Mouse (Mus musculus): ENCODE results near the gene Myh3.

- TF ChIP-seq CTCF (IDR thresholded peaks at IDR 0.05; ENCODE audit: extremely low read depth, insufficient read depth, insufficient read length, insufficient replicate concordance) (no peak), POLR2A (IDR thresholded peaks at IDR 0.05; ENCODE audit: low read depth, low read length) (no peak)
Measured at GRCm38 (mm10) chr11:67103256-67103655, 25.2 kb downstream of the Myh3 start.

All from spleen, adult 2 months (tissue).